Mouse (Mus musculus) kidney, embryonic 15.5 days (tissue): ENCODE results near the gene Ntrk3. TPM values are rescaled to one million over a fixed set of nuclear protein-coding genes. Genes with fewer than 3 reads are reported as not detected.

Source experiments
- ATAC-seq: fragments of 200-750 bp; cut with Nextera tagmentation; replicated peaks from 2 replicates; pipeline ENCODE4 v1.8.0; 2017; ENCODE audit warnings: moderate TSS enrichment; ENCODE audit not compliant: low FRiP score
- H3K27ac ChIP-seq: fragments of 300-500 bp; sonication (generic); 2 replicates; pipeline ENCODE4 v1.5.1; 2015; ENCODE audit warnings: mild to moderate bottlenecking, inconsistent platforms
- H3K27me3 ChIP-seq: fragments of 300-500 bp; sonication (generic); 2 replicates; pipeline ENCODE4 v1.6.1; 2015; ENCODE audit warnings: inconsistent platforms
- H3K36me3 ChIP-seq: fragments of 300-500 bp; sonication (generic); 2 replicates; pipeline ENCODE4 v1.6.1; 2015; ENCODE audit warnings: inconsistent platforms
- H3K4me1 ChIP-seq: fragments of 300-500 bp; sonication (generic); 2 replicates; pipeline ENCODE4 v1.6.1; 2015; ENCODE audit warnings: inconsistent platforms
- H3K4me2 ChIP-seq: fragments of 300-500 bp; sonication (generic); 2 replicates; pipeline ENCODE4 v1.6.1; 2015; ENCODE audit warnings: moderate library complexity, mild to moderate bottlenecking, inconsistent platforms
- H3K4me3 ChIP-seq: fragments of 300-500 bp; sonication (generic); replicated peaks from 2 replicates; pipeline ENCODE4 v1.5.1; 2015; ENCODE audit warnings: mild to moderate bottlenecking, inconsistent platforms
- H3K9ac ChIP-seq: fragments of 300-500 bp; sonication (generic); 2 replicates; pipeline ENCODE4 v1.6.1; 2015; ENCODE audit warnings: mild to moderate bottlenecking, inconsistent platforms
- H3K9me3 ChIP-seq: fragments of 300-500 bp; sonication (generic); replicated peaks from 2 replicates; pipeline ENCODE4 v1.6.1; 2016; ENCODE audit warnings: inconsistent platforms
- WGBS: fragments of 180-500 bp; shearing (Covaris S2); methylation state at CpG from one replicate; pipeline ENCODE4 v1.1.7; 2015; ENCODE audit warnings: mixed read lengths; 5-methylcytosine and 5-hydroxymethylcytosine counted together
- polyA plus RNA-seq: library from polyadenylated mRNA; unstranded; fragments of >200 nt; fragmentation: Nextera tagmentation; extraction: Ambion mirVana; gene quantifications from 2 replicates; pipeline ENCODE4 v1.2.1, GENCODE M21; 2015

Gene Ntrk3
- polyA plus RNA-seq, result 3.2 and 4.4 TPM in 2 replicates

DNA sequence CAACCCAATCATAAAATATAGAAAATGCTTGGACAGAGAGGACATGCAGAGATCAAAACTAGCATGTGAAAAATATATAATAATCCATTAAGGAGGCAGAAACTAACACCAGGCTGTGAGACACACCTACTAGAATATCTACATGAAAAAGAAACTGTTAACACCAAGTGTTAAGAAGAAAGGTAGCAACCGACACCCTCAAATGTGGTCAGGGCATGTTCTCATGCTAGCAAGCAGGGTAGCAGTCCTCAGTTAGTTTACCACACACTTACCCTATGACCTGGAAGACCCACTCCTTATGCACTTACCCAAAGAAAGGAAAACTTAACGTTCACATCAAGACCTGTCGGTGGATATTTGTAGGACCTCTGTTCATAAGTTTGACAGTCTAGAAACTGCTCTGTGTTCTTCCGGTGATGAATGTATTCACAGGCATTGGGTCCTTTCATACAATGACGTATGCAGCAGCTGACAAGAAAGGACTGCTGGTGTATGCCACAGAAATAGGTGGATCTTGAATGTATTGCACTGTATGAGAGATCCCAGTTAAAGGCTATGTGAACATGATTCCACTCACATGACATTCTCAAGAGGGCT lies at the start of gene Ntrk3:
Gene Ntrk3, minus strand, starts transcription at position 399 of the 597 bp plus-strand sequence.
- Histone ChIP-seq H3K4me3 (no peak within 1 kb of the TSS), H3K4me2 (no peak within 1 kb of the TSS), H3K27me3 (no peaks in the 10 kb centered on the region), H3K27ac (no peak within 1 kb of the TSS), H3K36me3 (no peaks in the 10 kb centered on the region), H3K9ac (no peak within 1 kb of the TSS), H3K4me1 (no peaks in the 10 kb centered on the region), H3K9me3 (no peaks in the 10 kb centered on the region)
- ATAC-seq, result no peak
- 75% methylated on average over 5 of the region's 5 CpGs for WGBS

DNA sequence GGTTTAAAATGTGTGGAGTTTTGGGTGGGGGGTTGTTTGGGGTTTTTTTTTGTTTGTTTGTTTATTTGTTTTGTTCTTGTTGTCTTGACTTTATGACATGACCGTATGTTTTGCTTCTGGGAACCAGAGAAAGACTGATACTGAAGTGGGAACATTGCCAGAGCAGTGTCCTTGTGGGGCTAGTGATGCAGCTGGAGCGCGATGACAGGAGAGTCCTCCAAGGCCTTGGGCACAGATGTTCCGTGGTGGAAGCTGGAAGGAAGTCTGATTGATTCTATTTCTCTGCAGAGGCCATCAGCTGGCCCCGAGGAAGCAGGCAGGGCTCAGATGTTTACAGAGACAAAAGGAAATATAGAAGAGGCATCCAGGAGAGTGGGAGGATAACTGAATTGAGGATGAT lies 48.1 kb upstream of the Ntrk3 start:
- H3K9me3 ChIP-seq, result no peaks in the 10 kb centered on the region
- peaks cover 56% of the 10 kb centered on the region for H3K36me3 ChIP-seq
- H3K9ac ChIP-seq, result no peak overlapping the region
- H3K4me3 ChIP-seq, result no peak overlapping the region
- ATAC-seq, result no peak
- H3K27me3 ChIP-seq, result no peaks in the 10 kb centered on the region
- 75% methylated on average over 5 of the region's 5 CpGs for WGBS
- H3K4me2 ChIP-seq, result no peak overlapping the region
- peaks cover 23% of the 10 kb centered on the region for H3K4me1 ChIP-seq
- no peak overlapping the region for H3K27ac ChIP-seq

GRCm38 (mm10) chr7:78782639-78783581 lies 45.1 kb upstream of the Ntrk3 start, which contains the start of the genes Mrps11 and Mrpl46:
Gene Mrps11 (plus strand): TSS chr7:78783119.
Gene Mrpl46 (minus strand): TSS chr7:78783531.
- peak within 1 kb of the TSS; percentile 76 for H3K9ac ChIP-seq
- H3K4me2 ChIP-seq, result peak within 1 kb of the TSS; percentile 79
- H3K27me3 ChIP-seq, result no peaks in the 10 kb centered on the region
- peaks cover 23% of the 10 kb centered on the region for H3K4me1 ChIP-seq
- peak within 1 kb of the TSS; percentile 70 for H3K27ac ChIP-seq
- WGBS, result under 1% methylated on average over 44 of the region's 44 CpGs
- no peaks in the 10 kb centered on the region for H3K9me3 ChIP-seq
- H3K4me3 ChIP-seq, result peak within 1 kb of the TSS; percentile 91
- ATAC-seq, result peak; percentile 98
- H3K36me3 ChIP-seq, result peaks cover 56% of the 10 kb centered on the region

- Histone ChIP-seq H3K9ac (no peak overlapping the region), H3K27ac (no peak overlapping the region), H3K27me3 (no peaks in the 10 kb centered on the region), H3K4me1 (peaks cover 14% of the 10 kb centered on the region), H3K36me3 (peaks cover 73% of the 10 kb centered on the region), H3K4me2 (no peak overlapping the region), H3K9me3 (no peaks in the 10 kb centered on the region), H3K4me3 (no peak overlapping the region)
- WGBS, result 84% methylated on average over 5 of the region's 5 CpGs
- no peak for ATAC-seq
These were observed 40.9 kb upstream of the Ntrk3 start for GRCm38 (mm10) chr7:78778741-78779140.

DNA sequence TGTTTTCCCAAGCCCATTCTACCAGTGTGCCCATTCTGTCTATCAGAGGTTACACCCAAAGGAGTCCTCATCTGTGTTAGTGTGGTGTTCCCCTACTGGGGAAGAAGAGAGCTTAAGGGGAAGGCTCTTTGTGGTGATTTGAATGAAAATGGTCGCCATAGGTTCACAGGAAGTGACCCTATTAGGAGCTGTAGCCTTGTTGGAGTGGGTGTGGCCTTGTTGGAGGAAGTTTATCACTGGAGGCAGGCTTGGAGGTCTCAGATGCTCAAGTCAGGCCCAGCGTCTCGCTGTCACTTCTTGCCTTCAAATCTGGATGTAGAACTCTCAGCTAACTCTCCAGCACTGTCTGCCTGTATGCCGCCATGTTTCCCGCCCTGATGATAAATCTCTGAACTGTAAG lies 33.1 kb upstream of the Ntrk3 start:
- H3K4me3 ChIP-seq, result no peak overlapping the region
- H3K4me1 ChIP-seq, result no peaks in the 10 kb centered on the region
- WGBS, result 85% methylated on average over 5 of the region's 5 CpGs
- ATAC-seq, result no peak
- H3K27me3 ChIP-seq, result no peaks in the 10 kb centered on the region
- no peaks in the 10 kb centered on the region for H3K9me3 ChIP-seq
- no peak overlapping the region for H3K4me2 ChIP-seq
- H3K9ac ChIP-seq, result no peak overlapping the region
- peaks cover 31% of the 10 kb centered on the region for H3K36me3 ChIP-seq
- H3K27ac ChIP-seq, result no peak overlapping the region

- H3K4me1 ChIP-seq, result no peaks in the 10 kb centered on the region
- no peak for ATAC-seq
- H3K27ac ChIP-seq, result 0 out of 2 replicates have a peak overlapping the region, but pooled peaks have one; percentile 9
- no peaks in the 10 kb centered on the region for H3K9me3 ChIP-seq
- H3K27me3 ChIP-seq, result no peaks in the 10 kb centered on the region
- WGBS, result 55% methylated on average over 7 of the region's 7 CpGs
- no peak overlapping the region for H3K9ac ChIP-seq
- peaks cover 14% of the 10 kb centered on the region for H3K36me3 ChIP-seq
- H3K4me2 ChIP-seq, result no peak overlapping the region
- no peak overlapping the region for H3K4me3 ChIP-seq
These were observed 31.4 kb upstream of the Ntrk3 start for GRCm38 (mm10) chr7:78769075-78769652.

- H3K4me2 ChIP-seq, result no peak overlapping the region
- no peak overlapping the region for H3K27ac ChIP-seq
- H3K4me3 ChIP-seq, result no peak overlapping the region
- 86% methylated on average over 12 of the region's 12 CpGs for WGBS
- no peaks in the 10 kb centered on the region for H3K9me3 ChIP-seq
- H3K4me1 ChIP-seq, result no peaks in the 10 kb centered on the region
- no peak for ATAC-seq
- no peak overlapping the region for H3K9ac ChIP-seq
- H3K27me3 ChIP-seq, result no peaks in the 10 kb centered on the region
- H3K36me3 ChIP-seq, result peaks cover 3% of the 10 kb centered on the region
These were observed 30.2 kb upstream of the Ntrk3 start for GRCm38 (mm10) chr7:78767929-78768531.

DNA sequence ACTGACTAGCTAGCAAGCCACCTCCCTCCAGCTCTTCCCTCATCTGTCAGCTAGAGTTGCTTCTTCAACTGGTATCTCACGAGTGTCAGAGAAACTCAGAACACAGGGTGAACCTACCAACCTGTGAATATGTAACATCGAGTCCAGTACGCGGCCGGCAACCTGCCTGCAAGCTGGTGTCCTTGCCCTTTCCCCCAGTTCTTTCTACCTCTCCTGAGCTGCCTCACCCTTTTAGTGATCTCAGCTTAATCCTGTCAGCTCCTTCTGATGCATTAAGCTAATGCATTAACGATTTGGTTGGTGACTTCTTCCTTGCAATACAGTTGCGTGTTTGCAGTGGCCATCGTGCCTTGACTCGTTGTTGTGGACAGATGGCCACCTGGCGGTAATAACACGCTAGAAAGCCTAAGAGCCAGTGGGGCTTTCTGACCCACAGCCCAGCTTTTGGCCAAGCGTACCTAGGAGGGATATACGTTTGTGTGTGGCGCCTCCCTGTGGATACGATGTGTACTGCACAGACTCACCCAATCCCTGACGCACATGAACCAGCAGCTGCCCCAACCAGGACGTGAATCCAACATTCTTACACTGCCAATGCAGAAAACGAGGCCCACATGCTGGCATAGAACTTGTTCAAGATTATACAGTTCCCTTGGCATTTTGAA lies 28.3 kb upstream of the Ntrk3 start:
- H3K4me1 ChIP-seq, result no peaks in the 10 kb centered on the region
- ATAC-seq, result peak; percentile 56; the same call in 1 of the 2 replicates
- no peaks in the 10 kb centered on the region for H3K27me3 ChIP-seq
- peak overlapping the region; percentile 28; the same call in 1 of the 2 replicates for H3K4me2 ChIP-seq
- H3K4me3 ChIP-seq, result no peak overlapping the region
- no peaks in the 10 kb centered on the region for H3K9me3 ChIP-seq
- no peak overlapping the region for H3K9ac ChIP-seq
- no peaks in the 10 kb centered on the region for H3K36me3 ChIP-seq
- no peak overlapping the region for H3K27ac ChIP-seq
- 20% methylated on average over 18 of the region's 18 CpGs for WGBS

DNA sequence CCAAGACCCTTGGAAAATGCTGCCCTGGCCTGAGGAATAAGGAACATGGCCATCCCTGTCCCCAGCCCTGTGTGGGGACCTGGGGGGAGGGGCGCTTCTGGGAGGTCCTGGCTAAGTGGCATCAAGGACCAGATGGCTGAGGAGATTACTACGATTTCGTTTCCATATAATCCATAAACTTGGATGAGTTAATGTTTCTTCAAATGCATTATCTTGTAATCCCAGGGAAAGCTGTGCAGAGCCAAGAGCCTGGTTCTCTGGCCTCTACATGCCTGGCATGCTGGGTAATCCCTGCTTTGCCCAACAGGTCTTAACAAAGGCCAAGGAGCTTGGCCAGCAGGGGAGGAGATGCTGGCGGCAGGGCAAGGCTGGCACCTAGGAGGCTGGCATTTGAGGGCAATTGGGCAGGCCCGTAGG lies 27.4 kb upstream of the Ntrk3 start:
- Histone ChIP-seq H3K4me2 (no peak overlapping the region), H3K27ac (no peak overlapping the region), H3K9ac (no peak overlapping the region), H3K36me3 (no peaks in the 10 kb centered on the region), H3K27me3 (no peaks in the 10 kb centered on the region), H3K9me3 (no peaks in the 10 kb centered on the region), H3K4me3 (no peak overlapping the region), H3K4me1 (no peaks in the 10 kb centered on the region)
- ATAC-seq, result no peak
- 77% methylated on average over 5 of the region's 5 CpGs for WGBS

DNA sequence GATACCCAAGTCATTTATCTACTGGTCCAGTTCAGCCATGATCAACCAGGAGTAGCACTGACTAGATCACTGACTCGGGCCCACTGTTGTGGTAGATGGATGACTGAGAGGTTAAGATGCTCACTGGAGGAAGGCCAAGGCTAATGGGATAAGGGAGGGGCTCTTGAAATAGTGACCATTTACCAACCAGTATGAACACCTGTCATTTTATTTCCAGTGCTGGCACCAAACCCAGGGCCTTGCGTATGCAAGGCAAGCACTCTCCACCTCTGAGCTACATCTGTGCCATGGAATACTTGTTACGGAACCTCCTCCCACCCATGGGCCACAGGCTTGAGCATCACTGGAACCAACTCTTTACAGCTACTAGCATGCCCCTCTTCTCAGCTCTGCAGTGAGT lies 26.0 kb upstream of the Ntrk3 start:
- no peak overlapping the region for H3K4me2 ChIP-seq
- no peak overlapping the region for H3K27ac ChIP-seq
- ATAC-seq, result no peak
- H3K4me3 ChIP-seq, result no peak overlapping the region
- H3K27me3 ChIP-seq, result no peaks in the 10 kb centered on the region
- 86% methylated on average over 3 of the region's 3 CpGs for WGBS
- H3K9me3 ChIP-seq, result no peaks in the 10 kb centered on the region
- no peaks in the 10 kb centered on the region for H3K4me1 ChIP-seq
- H3K36me3 ChIP-seq, result no peaks in the 10 kb centered on the region
- H3K9ac ChIP-seq, result no peak overlapping the region

- no peak overlapping the region for H3K4me3 ChIP-seq
- no peaks in the 10 kb centered on the region for H3K9me3 ChIP-seq
- no peak for ATAC-seq
- H3K4me2 ChIP-seq, result no peak overlapping the region
- no peak overlapping the region for H3K27ac ChIP-seq
- no peaks in the 10 kb centered on the region for H3K27me3 ChIP-seq
- no peaks in the 10 kb centered on the region for H3K36me3 ChIP-seq
- H3K4me1 ChIP-seq, result no peaks in the 10 kb centered on the region
- WGBS, result 71% methylated on average over 8 of the region's 8 CpGs
- no peak overlapping the region for H3K9ac ChIP-seq
These were observed 16.7 kb upstream of the Ntrk3 start for GRCm38 (mm10) chr7:78754458-78755000.
